Mouse (Mus musculus) kidney, postnatal 0 days (tissue): ENCODE data around the gene Nrde2. TPM values are rescaled to one million over a fixed set of nuclear protein-coding genes. Genes with fewer than 3 reads are reported as not detected.

Source experiments
- ATAC-seq: fragments of 200-750 bp; cut with Nextera tagmentation; replicated peaks from 2 replicates; pipeline ENCODE4 v1.8.0; 2017; ENCODE audit warnings: low read depth, moderate number of reproducible peaks, moderate TSS enrichment, moderate library complexity; ENCODE audit not compliant: low FRiP score
- DNase-seq: peaks from one replicate; pipeline ENCODE4 v3.0.0-alpha.2; 2016; ENCODE audit warnings: low spot score
- H3K27ac ChIP-seq: fragments of 300-500 bp; sonication (generic); 2 replicates; pipeline ENCODE4 v1.5.1; 2014; ENCODE audit warnings: mild to moderate bottlenecking
- H3K27me3 ChIP-seq: fragments of 300-500 bp; sonication (generic); 2 replicates; pipeline ENCODE4 v1.6.1; 2014; ENCODE audit warnings: low read length, mixed read lengths; ENCODE audit not compliant: insufficient read depth
- H3K36me3 ChIP-seq: fragments of 300-500 bp; sonication (generic); 2 replicates; pipeline ENCODE4 v1.6.1; 2014; ENCODE audit warnings: low read length, mixed read lengths; ENCODE audit not compliant: insufficient read depth
- H3K4me1 ChIP-seq: fragments of 300-500 bp; sonication (generic); replicated peaks from 2 replicates; pipeline ENCODE4 v1.6.1; 2014; ENCODE audit warnings: antibody characterized with exemption, low read length, mixed read lengths; ENCODE audit not compliant: insufficient read depth
- H3K4me2 ChIP-seq: fragments of 300-500 bp; sonication (generic); 2 replicates; pipeline ENCODE4 v1.6.1; 2014; ENCODE audit warnings: mild to moderate bottlenecking, low read length, moderate library complexity, mixed read lengths
- H3K4me3 ChIP-seq: fragments of 300-500 bp; sonication (generic); replicated peaks from 2 replicates; pipeline ENCODE4 v1.5.1; 2014; ENCODE audit warnings: low read depth, low read length
- H3K9ac ChIP-seq: fragments of 300-500 bp; sonication (generic); 2 replicates; pipeline ENCODE4 v1.6.1; 2014; ENCODE audit warnings: low read depth, low read length
- H3K9me3 ChIP-seq: fragments of 300-500 bp; sonication (generic); replicated peaks from 2 replicates; pipeline ENCODE4 v1.6.1; 2016; ENCODE audit warnings: low read length, inconsistent platforms, mixed read lengths
- CTCF ChIP-seq: IDR thresholded peaks from 2 replicates; pipeline ENCODE4 v1.5.1; 2016; ENCODE audit warnings: antibody characterized with exemption, low read depth, mild to moderate bottlenecking, moderate library complexity
- WGBS: fragments of 180-500 bp; shearing (Covaris S2); extraction: QIAGEN DNeasy Blood & Tissue Kit; methylation state at CpG from one replicate; pipeline ENCODE4 v1.1.7; 2014; 5-methylcytosine and 5-hydroxymethylcytosine counted together
- polyA plus RNA-seq: library from polyadenylated mRNA; unstranded; fragments of >200 nt; fragmentation: Nextera tagmentation; extraction: Ambion mirVana; gene quantifications from 2 replicates; pipeline ENCODE4 v1.2.1, GENCODE M21; 2015

The Nrde2 gene
- 17.2 and 18.6 TPM in 2 replicates for polyA plus RNA-seq

GRCm38 (mm10) chr12:100159261-100159975, at the start of gene Nrde2:
TSS of gene Nrde2 (minus strand) at chr12:100159653.
- DNase-seq, result peak; percentile 98
- H3K27ac ChIP-seq, result peak within 1 kb of the TSS; percentile 78
- peak; percentile 99 for ATAC-seq
- 0 out of 2 replicates have a peak, but pooled peaks cover 2% of the 10 kb centered on the region for H3K36me3 ChIP-seq
- no peaks in the 10 kb centered on the region for H3K27me3 ChIP-seq
- no peaks in the 10 kb centered on the region for H3K9me3 ChIP-seq
- H3K4me3 ChIP-seq, result peak within 1 kb of the TSS; percentile 46
- H3K9ac ChIP-seq, result peak within 1 kb of the TSS; percentile 61
- H3K4me2 ChIP-seq, result peak within 1 kb of the TSS; percentile 67
- under 1% methylated on average over 26 of the region's 26 CpGs for WGBS
- peak; percentile 41; the same call in 1 of the 2 replicates for TF ChIP-seq CTCF
- no peaks in the 10 kb centered on the region for H3K4me1 ChIP-seq

GRCm38 (mm10) chr12:100206926-100207325, 47.5 kb upstream of the Nrde2 start:
- no peak for TF ChIP-seq CTCF
- Histone ChIP-seq H3K9me3 (no peaks in the 10 kb centered on the region), H3K27me3 (no peaks in the 10 kb centered on the region), H3K9ac (no peak overlapping the region), H3K4me2 (no peak overlapping the region), H3K4me1 (peaks cover 4% of the 10 kb centered on the region; the same call in 1 of the 2 replicates), H3K4me3 (no peak overlapping the region), H3K36me3 (peaks cover 53% of the 10 kb centered on the region), H3K27ac (peak overlapping the region; percentile 10; the same call in 1 of the 2 replicates)
- WGBS, result 39% methylated on average over 5 of the region's 5 CpGs
- ATAC-seq (no peak), DNase-seq (peak; percentile 66)

GRCm38 (mm10) chr12:100206521-100206920, 47.1 kb upstream of the Nrde2 start:
- WGBS, result 46% methylated on average over 3 of the region's 3 CpGs
- no peak for ATAC-seq
- H3K27ac ChIP-seq, result peak overlapping the region; percentile 10; the same call in 1 of the 2 replicates
- H3K4me1 ChIP-seq, result peaks cover 4% of the 10 kb centered on the region; the same call in 1 of the 2 replicates
- H3K27me3 ChIP-seq, result no peaks in the 10 kb centered on the region
- H3K9ac ChIP-seq, result no peak overlapping the region
- H3K4me2 ChIP-seq, result no peak overlapping the region
- no peak for DNase-seq
- H3K36me3 ChIP-seq, result peaks cover 53% of the 10 kb centered on the region
- H3K4me3 ChIP-seq, result no peak overlapping the region
- H3K9me3 ChIP-seq, result no peaks in the 10 kb centered on the region
- TF ChIP-seq CTCF, result no peak

GRCm38 (mm10) chr12:100205156-100205555, 45.7 kb upstream of the Nrde2 start:
- Histone ChIP-seq H3K4me1 (peaks cover 4% of the 10 kb centered on the region; the same call in 1 of the 2 replicates), H3K27ac (no peak overlapping the region), H3K4me3 (no peak overlapping the region), H3K4me2 (no peak overlapping the region), H3K27me3 (no peaks in the 10 kb centered on the region), H3K9me3 (no peaks in the 10 kb centered on the region), H3K36me3 (peaks cover 53% of the 10 kb centered on the region), H3K9ac (no peak overlapping the region)
- ATAC-seq, result no peak
- WGBS, result 90% methylated on average over 8 of the region's 8 CpGs
- no peak for DNase-seq
- TF ChIP-seq CTCF, result no peak

GRCm38 (mm10) chr12:100203759-100204158, 44.3 kb upstream of the Nrde2 start:
- Histone ChIP-seq H3K4me3 (no peak overlapping the region), H3K4me2 (no peak overlapping the region), H3K9ac (no peak overlapping the region), H3K9me3 (no peaks in the 10 kb centered on the region), H3K27ac (no peak overlapping the region), H3K4me1 (peaks cover 4% of the 10 kb centered on the region; the same call in 1 of the 2 replicates), H3K27me3 (no peaks in the 10 kb centered on the region), H3K36me3 (peaks cover 45% of the 10 kb centered on the region)
- no peak for DNase-seq
- no peak for TF ChIP-seq CTCF
- WGBS, result 64% methylated on average over 3 of the region's 3 CpGs
- ATAC-seq, result no peak

- WGBS, result 1% methylated on average over 13 of the region's 13 CpGs
- H3K4me1 ChIP-seq, result peaks cover 4% of the 10 kb centered on the region; the same call in 1 of the 2 replicates
- peak overlapping the region; percentile 88 for H3K4me2 ChIP-seq
- H3K9me3 ChIP-seq, result no peaks in the 10 kb centered on the region
- DNase-seq, result peak; percentile 98
- H3K9ac ChIP-seq, result no peak overlapping the region
- H3K4me3 ChIP-seq, result peak overlapping the region; percentile 92
- peaks cover 35% of the 10 kb centered on the region for H3K36me3 ChIP-seq
- ATAC-seq, result no peak
- H3K27ac ChIP-seq, result no peak overlapping the region
- H3K27me3 ChIP-seq, result no peaks in the 10 kb centered on the region
- peak; percentile 100 for TF ChIP-seq CTCF
Measured at GRCm38 (mm10) chr12:100201838-100202237, 42.4 kb upstream of the Nrde2 start.
